Mouse (Mus musculus) megakaryocyte, embryonic 14.5 days (primary cell): Measurements from ENCODE around the gene Slc7a1. TPM values are rescaled to one million over a fixed set of nuclear protein-coding genes. Genes with fewer than 3 reads are reported as not detected.
A peak's percentile ranks its signal among the peaks of the same experiment; 100 is the strongest.

Experiments
- H3K27me3 ChIP-seq: replicated peaks from 2 replicates; pipeline ENCODE3; 2012; ENCODE audit warnings: inconsistent platforms
- H3K36me3 ChIP-seq: replicated peaks from 2 replicates; pipeline ENCODE3; 2012; ENCODE audit warnings: low read length, inconsistent platforms, mixed read lengths
- H3K4me1 ChIP-seq: 2 replicates; pipeline ENCODE4 v1.6.1; 2012; ENCODE audit warnings: inconsistent platforms
- H3K4me3 ChIP-seq: replicated peaks from 2 replicates; pipeline ENCODE3; 2012; ENCODE audit warnings: moderate library complexity, mild to moderate bottlenecking, inconsistent platforms
- H3K9me3 ChIP-seq: 2 replicates; pipeline ENCODE4 v1.6.1; 2012; ENCODE audit warnings: inconsistent platforms
- FLI1 ChIP-seq: IDR thresholded peaks from 2 replicates; pipeline ENCODE4 v1.6.1; 2012; ENCODE audit warnings: low read length, inconsistent platforms, mixed read lengths
- GATA1 ChIP-seq: IDR thresholded peaks from 3 replicates; pipeline ENCODE4 v1.6.1; 2012; ENCODE audit warnings: mixed read lengths, low read length, inconsistent platforms, borderline replicate concordance
- polyA plus RNA-seq: library from polyadenylated mRNA; stranded (reverse); fragments of >175 nt; gene quantifications from 2 replicates; pipeline ENCODE4 v1.2.3, GENCODE M21; 2012; ENCODE audit warnings: low replicate concordance; ENCODE audit not compliant: insufficient read depth

Gene Slc7a1
- polyA plus RNA-seq, 1 experiment = 4.9 TPM

- no peaks in the 10 kb centered on the region for H3K36me3 ChIP-seq
- peaks cover 12% of the 10 kb centered on the region for H3K27me3 ChIP-seq
- TF ChIP-seq FLI1 (no peak), GATA1 (no peak)
- peaks cover 5% of the 10 kb centered on the region; the same call in 1 of the 2 replicates for H3K4me1 ChIP-seq
- peaks cover 61% of the 10 kb centered on the region for H3K9me3 ChIP-seq
- no peak overlapping the region for H3K4me3 ChIP-seq
Measured at GRCm38 (mm10) chr5:148417756-148418155, 18.1 kb upstream of the Slc7a1 start.

GRCm38 (mm10) chr5:148416461-148416860 lies 16.8 kb upstream of the Slc7a1 start:
- Histone ChIP-seq H3K4me1 (peaks cover 5% of the 10 kb centered on the region; the same call in 1 of the 2 replicates), H3K27me3 (peaks cover 14% of the 10 kb centered on the region), H3K9me3 (peaks cover 66% of the 10 kb centered on the region), H3K36me3 (no peaks in the 10 kb centered on the region), H3K4me3 (no peak overlapping the region)
- TF ChIP-seq FLI1 (no peak), GATA1 (no peak)

GRCm38 (mm10) chr5:148414233-148414632 lies 14.5 kb upstream of the Slc7a1 start:
- Histone ChIP-seq H3K4me1 (peaks cover 5% of the 10 kb centered on the region; the same call in 1 of the 2 replicates), H3K27me3 (peaks cover 16% of the 10 kb centered on the region), H3K4me3 (no peak overlapping the region), H3K36me3 (no peaks in the 10 kb centered on the region), H3K9me3 (peaks cover 51% of the 10 kb centered on the region)
- TF ChIP-seq FLI1 = no peak
- no peak for TF ChIP-seq GATA1

- Histone ChIP-seq H3K27me3 (peaks cover 16% of the 10 kb centered on the region), H3K4me1 (no peaks in the 10 kb centered on the region), H3K4me3 (no peak overlapping the region), H3K9me3 (peaks cover 40% of the 10 kb centered on the region), H3K36me3 (no peaks in the 10 kb centered on the region)
- no peak for TF ChIP-seq FLI1
- no peak for TF ChIP-seq GATA1
Measured at GRCm38 (mm10) chr5:148412504-148412903, 12.8 kb upstream of the Slc7a1 start.

- peaks cover 38% of the 10 kb centered on the region for H3K9me3 ChIP-seq
- H3K36me3 ChIP-seq = no peaks in the 10 kb centered on the region
- TF ChIP-seq GATA1 (no peak), FLI1 (no peak)
- peaks cover 9% of the 10 kb centered on the region for H3K27me3 ChIP-seq
- no peak overlapping the region for H3K4me3 ChIP-seq
- H3K4me1 ChIP-seq = no peaks in the 10 kb centered on the region
Measured at GRCm38 (mm10) chr5:148409465-148409864, 9.8 kb upstream of the Slc7a1 start.

GRCm38 (mm10) chr5:148406913-148407312 lies 7.2 kb upstream of the Slc7a1 start:
- no peaks in the 10 kb centered on the region for H3K4me1 ChIP-seq
- TF ChIP-seq GATA1 = no peak
- TF ChIP-seq FLI1 = no peak

GRCm38 (mm10) chr5:148404548-148404947 lies 4.8 kb upstream of the Slc7a1 start:
- no peaks in the 10 kb centered on the region for H3K36me3 ChIP-seq
- H3K9me3 ChIP-seq = peaks cover 28% of the 10 kb centered on the region
- no peak overlapping the region for H3K4me3 ChIP-seq
- H3K4me1 ChIP-seq = peaks cover 5% of the 10 kb centered on the region; the same call in 1 of the 2 replicates
- H3K27me3 ChIP-seq = peaks cover 14% of the 10 kb centered on the region
- TF ChIP-seq GATA1 (no peak), FLI1 (no peak)

More at GRCm38 (mm10) chr5:148406913-148407312, 7.2 kb upstream of the Slc7a1 start:
- Histone ChIP-seq H3K36me3 (no peaks in the 10 kb centered on the region), H3K27me3 (peaks cover 6% of the 10 kb centered on the region), H3K4me3 (no peak overlapping the region), H3K9me3 (peaks cover 35% of the 10 kb centered on the region)

- no peak overlapping the region for H3K4me3 ChIP-seq
- H3K27me3 ChIP-seq = peaks cover 12% of the 10 kb centered on the region
- H3K9me3 ChIP-seq = peaks cover 25% of the 10 kb centered on the region
- no peak for TF ChIP-seq GATA1
- no peak for TF ChIP-seq FLI1
- no peaks in the 10 kb centered on the region for H3K36me3 ChIP-seq
- H3K4me1 ChIP-seq = peaks cover 16% of the 10 kb centered on the region
Measured at GRCm38 (mm10) chr5:148402641-148403040, 2.9 kb upstream of the Slc7a1 start.

GRCm38 (mm10) chr5:148398766-148399659 lies 691 bp downstream of the Slc7a1 start:
- H3K4me1 ChIP-seq = peaks cover 43% of the 10 kb centered on the region
- TF ChIP-seq FLI1 (no peak), GATA1 (no peak)
- H3K36me3 ChIP-seq = peaks cover 29% of the 10 kb centered on the region
- H3K27me3 ChIP-seq = peaks cover 12% of the 10 kb centered on the region
- peaks cover 10% of the 10 kb centered on the region for H3K9me3 ChIP-seq
- H3K4me3 ChIP-seq = peak overlapping the region; percentile 100

GRCm38 (mm10) chr5:148398451-148398765 lies 1.3 kb downstream of the Slc7a1 start:
- TF ChIP-seq FLI1 (no peak), GATA1 (no peak; the same call in 2 of the 3 replicates)
- Histone ChIP-seq H3K4me1 (peaks cover 44% of the 10 kb centered on the region), H3K4me3 (peak overlapping the region; percentile 100), H3K9me3 (peaks cover 4% of the 10 kb centered on the region), H3K27me3 (peaks cover 12% of the 10 kb centered on the region), H3K36me3 (peaks cover 35% of the 10 kb centered on the region)
